Mouse (Mus musculus): ENCODE data around the gene Zfp131. TPM values are rescaled to one million over a fixed set of nuclear protein-coding genes. Genes with fewer than 3 reads are reported as not detected.
"Not testable (repeated sequence)": the region's sequence is repeated elsewhere in the genome, so short reads cannot be mapped to it uniquely, and the experiment has no call there.

Zfp131 gene
- polyA plus RNA-seq (2015; fragmentation: Nextera tagmentation; extraction: Ambion mirVana): 28.3 and 30.3 TPM in 2 replicates

DNA sequence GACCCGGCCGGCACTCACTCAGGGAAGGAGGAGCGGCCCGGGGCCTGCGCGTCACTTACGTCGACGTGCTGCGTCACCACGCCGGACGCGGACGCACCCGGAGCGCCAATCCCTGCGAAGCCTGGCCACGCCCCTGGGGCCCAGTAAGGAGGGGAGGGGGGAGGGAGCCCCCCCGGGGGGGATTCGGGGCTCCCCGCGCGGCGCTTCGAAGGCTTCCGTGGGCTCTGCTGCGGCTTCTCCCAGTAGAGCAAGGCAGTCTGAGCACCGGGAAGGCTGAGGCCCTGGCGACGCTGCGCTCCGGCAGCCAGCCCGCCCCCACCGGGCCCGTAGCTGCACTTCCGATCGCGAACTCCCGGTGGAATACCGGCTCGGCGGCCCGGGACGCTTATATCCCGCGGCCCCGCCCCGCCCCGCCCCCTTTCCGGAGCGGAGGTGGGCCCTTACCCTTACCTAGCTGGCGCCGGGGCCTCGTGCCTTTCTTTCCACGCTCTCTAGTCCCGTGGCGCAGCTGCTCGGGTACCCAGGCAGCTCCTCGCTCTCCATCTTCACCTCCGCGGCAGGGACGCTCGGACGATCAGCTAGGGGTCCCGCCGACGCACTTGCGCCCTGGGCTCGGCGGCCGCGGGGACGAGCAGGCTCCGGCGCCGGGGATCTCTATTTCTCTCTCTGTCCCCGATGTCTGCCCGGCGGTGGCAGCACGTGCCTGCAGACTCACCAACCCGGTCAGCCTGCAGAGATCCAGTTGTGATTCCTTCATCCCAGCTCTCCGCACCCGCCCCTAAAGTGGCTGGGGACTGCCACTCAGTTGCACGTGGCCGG is at the start of gene Zfp131:
Zfp131 (minus strand) TSS at position 129 of the 819 bp plus-strand sequence.
- Histone ChIP-seq H3K9ac (replicated peaks; ENCODE audit: low read length) (peak within 1 kb of the TSS; percentile 92), H3K27ac (ENCODE audit: low read length) (peak within 1 kb of the TSS; percentile 94), H3K4me2 (replicated peaks; ENCODE audit: low read depth, low read length) (peak within 1 kb of the TSS; percentile 80), H3K9me3 (ENCODE audit: low read length) (no peaks in the 10 kb centered on the region), H3K4me3 (ENCODE audit: low read length) (peak within 1 kb of the TSS; percentile 77), H3K4me1 (ENCODE audit: insufficient read depth, low read length) (peaks cover 12% of the 10 kb centered on the region), H3K27me3 (ENCODE audit: insufficient read depth, low read length) (no peaks in the 10 kb centered on the region), H3K36me3 (ENCODE audit: insufficient read depth, low read length) (peaks cover 15% of the 10 kb centered on the region)
- ATAC-seq (ENCODE audit: low FRiP score, low TSS enrichment): peak; percentile 98
- WGBS: under 1% methylated on average over 58 of the region's 86 CpGs

DNA sequence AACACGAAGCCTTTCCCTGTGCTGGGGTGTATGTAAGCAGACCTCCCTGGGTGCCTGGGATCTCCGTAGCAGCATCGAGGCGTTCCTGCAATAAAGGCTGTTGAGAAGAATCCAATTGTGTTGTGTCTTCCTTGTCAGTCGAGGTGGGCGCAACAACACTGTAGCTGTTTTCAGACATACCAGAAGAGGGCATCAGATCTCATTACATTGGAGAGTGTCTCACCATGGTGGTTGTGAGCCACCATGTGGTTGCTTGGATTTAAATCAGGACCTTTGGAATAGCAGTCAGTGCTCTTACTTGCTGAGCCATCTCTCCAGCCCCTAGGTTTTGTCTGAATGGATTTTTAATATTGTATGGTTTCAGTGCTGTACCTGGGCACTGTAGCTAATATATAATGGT is 49.3 kb upstream of the Zfp131 start:
- not testable (repeated sequence) for H3K36me3 ChIP-seq (ENCODE audit: insufficient read depth, low read length); ATAC-seq (ENCODE audit: low FRiP score, low TSS enrichment); H3K27me3 ChIP-seq (ENCODE audit: insufficient read depth, low read length); H3K9ac ChIP-seq (replicated peaks; ENCODE audit: low read length); H3K27ac ChIP-seq (ENCODE audit: low read length); H3K4me1 ChIP-seq (ENCODE audit: insufficient read depth, low read length); H3K4me3 ChIP-seq (ENCODE audit: low read length); H3K9me3 ChIP-seq (ENCODE audit: low read length); H3K4me2 ChIP-seq (replicated peaks; ENCODE audit: low read depth, low read length)
- 28% methylated on average over 6 of the region's 6 CpGs for WGBS

DNA sequence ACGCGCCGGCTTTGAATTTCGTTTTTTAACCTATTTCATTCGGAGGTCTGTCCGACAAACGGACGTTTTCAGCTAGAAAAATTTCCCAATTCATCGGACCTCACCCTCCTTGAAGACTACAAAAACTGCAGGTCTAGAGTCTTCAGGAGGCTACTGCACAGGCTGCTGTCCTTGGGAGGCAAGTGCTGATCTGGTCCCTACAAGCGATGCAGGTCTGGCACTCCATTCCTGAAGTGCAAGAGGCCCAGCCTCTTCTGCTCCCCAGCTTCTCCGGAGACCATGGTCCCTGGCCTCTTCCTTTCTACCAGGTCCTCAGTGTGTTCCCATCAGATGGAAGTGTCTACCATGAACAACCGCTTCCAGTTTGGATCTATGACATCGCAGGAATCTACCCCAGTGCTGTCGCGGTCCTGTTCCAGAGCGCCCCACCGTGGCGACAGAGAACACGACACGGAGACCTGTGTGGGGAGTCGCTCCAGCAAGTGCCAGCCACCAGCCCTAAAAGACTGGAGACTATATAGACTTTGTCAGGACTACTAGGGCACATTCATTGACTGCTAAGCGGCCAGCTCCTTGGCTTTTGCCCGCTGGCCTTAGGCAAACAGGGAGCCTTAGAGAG is 47.1 kb upstream of the Zfp131 start:
- H3K27me3 ChIP-seq (ENCODE audit: insufficient read depth, low read length); H3K4me3 ChIP-seq (ENCODE audit: low read length); H3K27ac ChIP-seq (ENCODE audit: low read length); H3K9me3 ChIP-seq (ENCODE audit: low read length); H3K4me1 ChIP-seq (ENCODE audit: insufficient read depth, low read length); H3K36me3 ChIP-seq (ENCODE audit: insufficient read depth, low read length); H3K9ac ChIP-seq (replicated peaks; ENCODE audit: low read length); H3K4me2 ChIP-seq (replicated peaks; ENCODE audit: low read depth, low read length): not testable (repeated sequence)
- WGBS: 7% methylated on average over 14 of the region's 23 CpGs
- ATAC-seq (ENCODE audit: low FRiP score, low TSS enrichment): 0 out of 2 replicates have a peak, but pooled peaks have one; percentile 29

DNA sequence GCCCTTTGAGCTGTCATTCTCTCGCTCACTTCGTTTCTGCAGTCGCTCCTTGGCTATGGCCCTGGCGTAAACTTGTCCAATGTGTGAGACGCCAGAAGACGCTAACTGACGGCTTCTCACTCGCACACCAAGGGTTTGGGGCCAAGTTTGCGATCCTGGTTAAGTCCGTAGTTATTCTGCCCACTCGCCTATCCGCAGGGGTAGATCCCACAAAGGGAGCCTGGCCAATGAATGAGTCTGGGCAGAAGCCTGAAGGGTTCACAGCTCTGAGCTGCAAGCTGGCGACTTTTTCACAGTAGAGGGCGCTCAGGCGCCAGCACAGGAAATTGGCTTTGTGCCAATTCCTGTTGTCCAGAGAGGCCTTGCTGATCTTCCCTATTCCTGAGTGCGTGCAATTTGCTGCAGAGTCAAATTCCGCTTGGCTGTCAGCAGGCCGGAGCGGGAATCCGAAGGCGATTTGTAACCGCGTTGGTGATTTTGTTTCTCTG is 45.7 kb upstream of the Zfp131 start:
- not testable (repeated sequence) for H3K27me3 ChIP-seq (ENCODE audit: insufficient read depth, low read length); H3K36me3 ChIP-seq (ENCODE audit: insufficient read depth, low read length); H3K9ac ChIP-seq (replicated peaks; ENCODE audit: low read length); H3K9me3 ChIP-seq (ENCODE audit: low read length); H3K27ac ChIP-seq (ENCODE audit: low read length); H3K4me1 ChIP-seq (ENCODE audit: insufficient read depth, low read length)
- peak overlapping the region; percentile 35; the same call in 1 of the 2 replicates for H3K4me2 ChIP-seq (replicated peaks; ENCODE audit: low read depth, low read length)
- 11% methylated on average over 22 of the region's 23 CpGs for WGBS
- peak; percentile 77; the same call in 1 of the 2 replicates for ATAC-seq (ENCODE audit: low FRiP score, low TSS enrichment)
- H3K4me3 ChIP-seq (ENCODE audit: low read length): peak overlapping the region; percentile 22; the same call in 1 of the 2 replicates

DNA sequence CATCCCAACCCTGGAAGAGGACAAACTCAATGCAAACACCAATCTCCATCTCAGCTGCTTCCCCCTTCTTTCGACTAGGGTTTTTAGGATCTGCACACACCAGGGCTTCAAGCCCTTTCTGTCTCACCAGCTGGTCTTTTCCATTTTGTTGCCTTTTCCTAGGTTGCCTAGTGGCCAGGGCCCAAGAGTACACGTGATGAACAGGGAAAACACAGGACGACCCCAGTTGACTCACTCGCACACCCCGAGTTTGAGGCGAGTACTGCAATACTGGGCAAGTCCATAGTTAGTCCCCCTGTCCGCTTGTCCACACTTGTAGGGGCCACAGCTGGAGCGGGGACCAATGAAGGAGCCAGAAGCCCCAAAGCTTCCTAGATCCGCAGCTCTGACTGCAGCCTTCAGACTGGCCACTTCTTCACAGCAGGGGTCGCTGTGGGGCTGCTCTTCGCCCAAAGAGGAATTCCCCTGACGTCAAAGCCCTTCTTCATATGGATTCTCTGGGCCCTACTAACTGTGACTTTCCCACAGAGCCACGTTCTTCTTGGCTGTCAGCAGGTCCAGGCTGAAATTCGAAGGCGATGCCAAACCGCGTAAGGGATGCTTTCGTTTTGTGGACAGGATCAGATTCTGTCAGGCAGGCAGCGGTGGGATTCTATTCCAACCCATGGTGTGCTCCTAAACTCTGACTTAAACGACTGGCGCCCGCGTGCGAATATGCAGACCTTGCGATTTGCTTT is 44.8 kb upstream of the Zfp131 start, which contains the start of gene D13Ertd608e:
D13Ertd608e (plus strand) TSS at position 687 of the 737 bp plus-strand sequence.
- H3K36me3 ChIP-seq (ENCODE audit: insufficient read depth, low read length); H3K27ac ChIP-seq (ENCODE audit: low read length); H3K27me3 ChIP-seq (ENCODE audit: insufficient read depth, low read length); H3K9me3 ChIP-seq (ENCODE audit: low read length); H3K9ac ChIP-seq (replicated peaks; ENCODE audit: low read length); H3K4me1 ChIP-seq (ENCODE audit: insufficient read depth, low read length): not testable (repeated sequence)
- WGBS: 13% methylated on average over 18 of the region's 25 CpGs
- peak within 1 kb of the TSS; percentile 35; the same call in 1 of the 2 replicates for H3K4me2 ChIP-seq (replicated peaks; ENCODE audit: low read depth, low read length)
- H3K4me3 ChIP-seq (ENCODE audit: low read length): peak within 1 kb of the TSS; percentile 22; the same call in 1 of the 2 replicates
- peak; percentile 76 for ATAC-seq (ENCODE audit: low FRiP score, low TSS enrichment)

DNA sequence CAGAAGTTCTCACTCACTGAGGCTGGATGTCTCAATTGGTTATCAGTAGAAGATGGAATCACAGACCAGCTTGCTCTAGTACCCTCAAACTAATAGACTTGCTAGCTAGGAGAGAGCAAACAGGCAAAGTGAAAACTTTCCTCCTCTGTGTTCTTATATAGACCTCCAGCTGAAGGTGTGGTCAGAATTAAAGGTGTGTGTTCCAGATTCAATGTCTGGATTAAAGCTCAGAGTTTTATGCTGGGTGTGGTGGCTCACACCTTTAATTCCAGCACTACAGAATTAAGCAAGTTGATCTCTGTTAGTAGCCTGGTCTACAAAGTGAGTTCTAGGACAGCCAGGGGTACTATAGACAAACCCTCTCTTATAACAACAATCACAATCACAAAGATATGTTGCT is 39.4 kb upstream of the Zfp131 start, which contains the start of gene AF067063:
AF067063 (minus strand) TSS at position 101 of the 400 bp plus-strand sequence.
- not testable (repeated sequence) for H3K4me1 ChIP-seq (ENCODE audit: insufficient read depth, low read length); H3K9me3 ChIP-seq (ENCODE audit: low read length); ATAC-seq (ENCODE audit: low FRiP score, low TSS enrichment); H3K9ac ChIP-seq (replicated peaks; ENCODE audit: low read length); H3K27ac ChIP-seq (ENCODE audit: low read length); H3K36me3 ChIP-seq (ENCODE audit: insufficient read depth, low read length); H3K4me3 ChIP-seq (ENCODE audit: low read length); H3K4me2 ChIP-seq (replicated peaks; ENCODE audit: low read depth, low read length); H3K27me3 ChIP-seq (ENCODE audit: insufficient read depth, low read length)

DNA sequence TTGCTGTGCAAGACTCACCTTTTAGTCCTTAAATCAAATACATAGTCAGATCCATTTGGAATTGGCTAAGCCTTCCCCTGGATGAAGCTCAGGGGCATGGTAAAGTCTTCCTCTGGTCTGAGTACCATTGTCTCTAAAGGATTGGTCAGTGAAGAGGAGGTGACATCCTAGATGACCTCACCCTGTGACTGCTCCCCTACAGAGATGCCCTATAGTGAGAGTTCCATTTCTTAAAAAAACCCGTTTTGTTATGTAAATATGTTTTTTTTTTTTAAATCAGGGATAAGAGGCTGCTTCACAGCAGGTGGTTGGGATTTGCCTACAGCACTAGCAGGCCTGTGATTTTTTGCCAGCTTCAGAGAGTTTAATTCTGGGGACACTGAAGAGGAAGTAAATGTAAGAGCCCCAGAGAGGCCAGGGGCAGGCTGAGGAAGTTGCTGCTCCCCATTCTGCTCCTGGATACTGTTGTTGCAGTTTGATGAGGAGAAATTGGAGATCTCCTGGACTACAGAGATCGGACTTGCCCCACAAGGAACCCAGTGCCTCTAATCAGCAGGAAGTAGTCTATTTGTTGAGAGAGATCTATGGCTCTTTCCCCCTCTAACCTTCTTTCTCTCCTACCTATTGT is 27.0 kb upstream of the Zfp131 start:
- Histone ChIP-seq H3K9me3 (ENCODE audit: low read length) (no peaks in the 10 kb centered on the region), H3K36me3 (ENCODE audit: insufficient read depth, low read length) (no peaks in the 10 kb centered on the region), H3K4me3 (ENCODE audit: low read length) (no peak overlapping the region), H3K4me1 (ENCODE audit: insufficient read depth, low read length) (no peaks in the 10 kb centered on the region), H3K4me2 (replicated peaks; ENCODE audit: low read depth, low read length) (no peak overlapping the region), H3K27me3 (ENCODE audit: insufficient read depth, low read length) (no peaks in the 10 kb centered on the region), H3K27ac (ENCODE audit: low read length) (no peak overlapping the region), H3K9ac (replicated peaks; ENCODE audit: low read length) (no peak overlapping the region)
- no peak for ATAC-seq (ENCODE audit: low FRiP score, low TSS enrichment)
- WGBS: 40% methylated on average over 2 of the region's 2 CpGs

DNA sequence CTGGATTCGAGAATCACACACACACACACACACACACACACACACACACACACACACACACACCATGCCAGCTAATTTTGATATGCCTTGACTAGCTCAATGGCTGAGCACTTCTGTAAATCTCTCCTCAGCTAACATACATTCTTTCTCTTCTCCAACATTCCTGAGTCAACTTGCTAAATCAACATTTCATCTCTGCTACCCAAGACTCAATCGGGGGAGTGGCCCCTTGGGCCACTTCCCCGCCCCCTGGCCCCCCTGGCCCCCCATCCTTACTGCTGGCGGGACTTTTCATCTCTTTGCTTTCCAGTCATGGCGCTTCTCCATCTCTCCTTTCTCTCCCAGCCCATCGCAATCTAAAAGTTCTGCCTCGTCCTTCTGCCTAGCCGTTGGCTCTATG is 26.1 kb upstream of the Zfp131 start:
- Histone ChIP-seq H3K9me3 (ENCODE audit: low read length) (no peaks in the 10 kb centered on the region), H3K27ac (ENCODE audit: low read length) (no peak overlapping the region), H3K4me2 (replicated peaks; ENCODE audit: low read depth, low read length) (no peak overlapping the region), H3K4me3 (ENCODE audit: low read length) (no peak overlapping the region), H3K9ac (replicated peaks; ENCODE audit: low read length) (no peak overlapping the region), H3K27me3 (ENCODE audit: insufficient read depth, low read length) (no peaks in the 10 kb centered on the region), H3K4me1 (ENCODE audit: insufficient read depth, low read length) (no peaks in the 10 kb centered on the region), H3K36me3 (ENCODE audit: insufficient read depth, low read length) (no peaks in the 10 kb centered on the region)
- no peak for ATAC-seq (ENCODE audit: low FRiP score, low TSS enrichment)
- WGBS: 52% methylated on average over 8 of the region's 8 CpGs

DNA sequence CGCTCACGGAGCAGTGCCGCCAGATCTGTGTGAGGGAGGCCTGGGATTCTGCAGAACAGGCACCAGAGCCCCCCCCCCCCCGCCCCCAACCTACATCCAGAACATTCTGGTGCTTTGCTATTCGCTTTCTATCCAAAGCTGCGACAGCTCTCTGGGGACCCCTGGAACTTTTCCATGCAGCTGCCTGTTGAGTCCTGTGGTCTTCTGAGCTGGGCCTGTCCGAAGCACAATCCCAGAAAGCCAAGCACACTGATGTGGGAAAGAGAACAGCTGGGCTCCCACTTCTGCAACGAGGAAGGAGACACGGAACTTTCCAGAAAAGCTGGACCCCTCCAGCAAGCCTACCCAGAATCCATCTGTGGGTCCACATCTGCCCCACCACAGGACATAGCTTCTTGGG is 19.3 kb upstream of the Zfp131 start:
- Histone ChIP-seq H3K27ac (ENCODE audit: low read length) (no peak overlapping the region), H3K4me1 (ENCODE audit: insufficient read depth, low read length) (no peaks in the 10 kb centered on the region), H3K36me3 (ENCODE audit: insufficient read depth, low read length) (no peaks in the 10 kb centered on the region), H3K9me3 (ENCODE audit: low read length) (no peaks in the 10 kb centered on the region), H3K27me3 (ENCODE audit: insufficient read depth, low read length) (no peaks in the 10 kb centered on the region), H3K9ac (replicated peaks; ENCODE audit: low read length) (no peak overlapping the region), H3K4me3 (ENCODE audit: low read length) (no peak overlapping the region), H3K4me2 (replicated peaks; ENCODE audit: low read depth, low read length) (no peak overlapping the region)
- ATAC-seq (ENCODE audit: low FRiP score, low TSS enrichment): no peak
- 90% methylated on average over 9 of the region's 9 CpGs for WGBS

Measured in kidney, embryonic 16.5 days (tissue).